24 mouse cellular contexts compared by ENCODE assay signal in genomic region chr7:72218048-72218447, GRCm38 (mm10).
"Had no signal": no experiment of that assay in that cellular context is flagged by ENCODE, and none has a peak within 500 bp of the region (broad histone marks: within the 10 kb centered on the region; RNA-seq: fewer than 3 reads in every experiment).

No protein-coding gene starts in this region.

- H3K4me1 ChIP-seq: heart, embryonic 10.5 days; hindbrain, embryonic 12.5 days; liver, embryonic 13.5 days had no signal

- H3K27ac ChIP-seq: gastrocnemius, adult 2 months; heart, embryonic 10.5 days; hindbrain, embryonic 10.5 days; hindbrain, embryonic 12.5 days; hindbrain, embryonic 14.5 days; layer of hippocampus, adult 2 months; left cerebral cortex, adult 2 months; limb, embryonic 10.5 days; limb, embryonic 12.5 days; liver, embryonic 13.5 days had no signal

- H3K36me3 ChIP-seq: heart, embryonic 10.5 days; heart, embryonic 12.5 days; hindbrain, embryonic 10.5 days; hindbrain, embryonic 12.5 days; limb, embryonic 10.5 days; limb, embryonic 12.5 days; liver, embryonic 13.5 days had no signal

- H3K27me3 ChIP-seq: heart, embryonic 12.5 days; hindbrain, embryonic 12.5 days; limb, embryonic 12.5 days; liver, embryonic 13.5 days had no signal

- H3K4me2 ChIP-seq: heart, embryonic 12.5 days; hindbrain, embryonic 12.5 days; hindbrain, embryonic 14.5 days; limb, embryonic 12.5 days; liver, embryonic 11.5 days; liver, embryonic 13.5 days had no signal

- H3K9me3 ChIP-seq: heart, embryonic 10.5 days; heart, embryonic 12.5 days; hindbrain, embryonic 10.5 days; hindbrain, embryonic 12.5 days; limb, embryonic 10.5 days; limb, embryonic 12.5 days; liver, embryonic 13.5 days had no signal

- H3K4me3 ChIP-seq: gastrocnemius, adult 2 months; heart, embryonic 10.5 days; heart, embryonic 12.5 days; hindbrain, embryonic 10.5 days; hindbrain, embryonic 12.5 days; layer of hippocampus, adult 2 months; left cerebral cortex, adult 2 months; limb, embryonic 10.5 days; limb, embryonic 12.5 days; liver, embryonic 13.5 days had no signal

- H3K9ac ChIP-seq: heart, embryonic 12.5 days; hindbrain, embryonic 12.5 days; hindbrain, embryonic 14.5 days; limb, embryonic 12.5 days; liver, embryonic 13.5 days had no signal

- ATAC-seq: forebrain, embryonic 16.5 days; hindbrain, embryonic 16.5 days; inflammation-experienced regulatory T-cells, adult 6 months; intestine, embryonic 16.5 days had no signal

- DNase-seq: gastrocnemius, adult 2 months; gastrocnemius, postnatal 10 days; gastrocnemius, postnatal 25 days; heart, adult 18-20 months; heart, postnatal 10 days; heart, postnatal 4 days; kidney, adult 8-10 months; kidney, postnatal 14 days; liver; liver, embryonic 13.5 days had no signal
